Mouse (Mus musculus) urinary bladder, postnatal 25 days (tissue): ENCODE measurements around the gene Banf2.

ENCODE experiments used
- DNase-seq: peaks from one replicate; pipeline ENCODE4 v3.0.0; 2022; ENCODE audit warnings: low spot score

The Banf2 gene

GRCm38 (mm10) chr2:144032664-144033063 is at the start of gene Banf2:
TSS of gene Banf2 (plus strand) at chr2:144033059.
- no peak for DNase-seq

DNA sequence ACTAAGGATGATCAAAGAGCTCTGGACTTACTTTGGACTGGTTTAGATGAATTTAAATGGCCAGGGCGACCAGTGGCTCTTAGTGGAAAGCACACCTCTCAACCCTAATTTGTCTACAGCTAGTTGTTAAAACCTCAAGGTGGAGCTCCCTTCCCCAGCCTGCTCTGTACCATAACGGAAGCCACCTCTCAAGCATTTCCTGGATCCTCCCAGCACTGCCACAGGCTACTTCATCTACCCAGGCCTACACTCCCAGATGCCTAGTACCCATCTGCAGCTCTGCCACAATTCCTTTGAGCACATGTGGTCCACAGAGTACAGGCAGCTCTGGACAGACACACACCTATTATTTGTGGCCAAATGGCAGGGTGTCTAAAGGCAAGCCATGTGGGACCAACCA is 49.4 kb upstream of the Banf2 start:
- DNase-seq: no peak

GRCm38 (mm10) chr2:143987485-143987884 is 45.4 kb upstream of the Banf2 start:
- no peak for DNase-seq

DNA sequence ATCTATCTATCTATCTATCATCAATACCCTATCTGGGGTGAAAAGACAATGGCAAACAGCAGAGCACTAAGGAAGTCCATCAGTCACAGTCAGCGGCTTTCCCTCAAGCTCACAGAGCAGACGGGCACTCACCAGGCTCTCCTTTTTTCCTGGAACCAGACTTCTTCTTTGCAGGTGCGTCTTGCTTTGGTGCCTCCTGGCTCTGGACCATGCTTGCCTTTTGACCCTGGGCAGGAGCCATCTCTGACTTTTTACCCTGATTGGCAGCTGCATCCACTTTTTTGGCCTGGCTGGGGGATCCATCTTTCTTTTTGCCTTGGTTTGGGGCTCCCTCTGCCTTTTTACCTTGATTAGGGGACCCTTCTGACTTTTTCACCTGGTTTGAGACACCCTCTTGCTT is 44.8 kb upstream of the Banf2 start:
- DNase-seq: no peak

DNA sequence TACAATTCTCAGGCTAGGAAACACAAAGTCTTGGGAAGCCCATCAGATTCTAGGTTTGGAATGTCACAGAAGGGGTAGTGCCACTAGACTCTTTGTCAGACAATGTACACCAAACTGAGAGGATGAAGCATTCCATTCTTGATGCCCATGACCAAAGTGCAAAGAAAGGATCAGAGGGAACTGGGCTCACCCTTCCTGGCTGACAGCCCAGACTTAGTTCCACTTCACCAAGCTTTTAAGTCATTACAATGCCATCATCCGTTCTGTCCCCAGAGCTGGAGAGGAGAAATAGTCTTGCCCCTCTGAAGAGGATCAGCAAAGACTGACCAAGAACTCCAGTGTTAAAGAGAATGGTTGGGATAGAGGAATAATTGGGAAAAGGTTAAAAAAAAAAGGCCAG is 41.9 kb upstream of the Banf2 start:
- DNase-seq: no peak

DNA sequence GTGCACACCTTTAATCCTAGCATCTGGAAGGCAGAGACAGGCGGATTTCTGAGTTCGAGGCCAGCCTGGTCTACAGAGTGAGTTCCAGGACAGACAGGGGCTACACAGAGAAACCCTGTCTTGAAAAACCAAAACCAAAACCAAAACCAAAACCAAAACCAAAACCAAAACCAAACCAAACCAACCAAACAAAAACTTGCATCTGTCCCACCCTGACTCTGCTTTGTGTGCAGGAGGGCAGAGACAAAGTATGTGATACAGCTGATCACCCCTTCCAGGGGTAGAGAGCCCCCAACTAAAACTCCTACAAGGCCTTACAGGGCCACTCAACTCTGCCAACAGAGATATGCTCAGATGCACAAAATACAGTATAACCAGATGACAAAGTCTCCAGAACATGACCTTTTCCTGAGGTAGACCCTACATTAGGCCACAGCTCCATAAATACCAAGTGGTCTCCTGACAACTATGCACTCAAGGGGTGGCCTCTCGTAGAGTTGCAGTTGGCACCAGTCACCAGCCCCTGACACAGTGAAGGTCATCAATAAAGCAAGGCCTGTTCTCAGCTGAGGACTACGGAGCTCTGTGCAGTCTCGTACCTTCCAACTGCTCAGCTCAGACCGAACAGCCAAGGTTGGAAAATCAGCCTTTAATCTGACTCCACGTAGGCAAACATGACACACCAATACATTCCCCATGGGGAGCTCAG is 40.7 kb upstream of the Banf2 start:
- no peak for DNase-seq

- no peak for DNase-seq
Observed at GRCm38 (mm10) chr2:143992977-143993376, 39.9 kb upstream of the Banf2 start.

DNA sequence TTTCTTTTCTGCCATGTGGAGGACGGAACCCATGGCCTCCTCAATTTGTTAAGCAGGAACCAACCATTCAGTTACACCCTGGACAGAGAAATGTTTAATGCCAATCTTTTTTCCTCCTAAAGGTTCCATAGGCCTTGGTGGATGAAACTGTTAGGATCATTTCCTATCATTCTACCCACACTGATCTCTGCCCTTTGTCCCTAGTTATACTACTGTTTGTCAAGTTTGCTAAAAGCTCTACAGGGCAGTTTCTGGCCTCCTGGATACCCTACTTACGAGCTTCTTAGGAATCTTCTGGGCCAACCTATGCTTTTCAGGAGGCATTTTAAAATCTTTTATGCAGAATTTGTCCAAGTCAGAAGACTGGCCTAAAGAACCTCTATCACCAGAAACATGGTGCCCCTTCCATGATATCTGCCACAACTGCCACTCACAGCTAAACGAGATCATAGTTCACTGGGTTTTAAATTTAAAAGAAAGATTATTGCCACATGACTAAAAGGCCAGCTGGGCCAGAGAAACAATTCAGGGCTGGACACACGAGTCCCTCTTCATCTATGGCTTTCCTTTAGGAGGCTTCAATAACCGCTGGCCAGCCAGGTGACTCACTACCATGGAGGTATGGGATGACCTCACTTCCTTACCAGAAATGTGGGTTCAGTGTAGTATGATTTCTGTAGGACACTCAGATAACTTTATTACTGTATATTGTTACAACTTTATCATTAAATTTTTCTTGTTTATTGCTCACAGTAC is 30.5 kb upstream of the Banf2 start:
- no peak for DNase-seq

GRCm38 (mm10) chr2:144003544-144003943 is 29.3 kb upstream of the Banf2 start:
- no peak for DNase-seq

DNA sequence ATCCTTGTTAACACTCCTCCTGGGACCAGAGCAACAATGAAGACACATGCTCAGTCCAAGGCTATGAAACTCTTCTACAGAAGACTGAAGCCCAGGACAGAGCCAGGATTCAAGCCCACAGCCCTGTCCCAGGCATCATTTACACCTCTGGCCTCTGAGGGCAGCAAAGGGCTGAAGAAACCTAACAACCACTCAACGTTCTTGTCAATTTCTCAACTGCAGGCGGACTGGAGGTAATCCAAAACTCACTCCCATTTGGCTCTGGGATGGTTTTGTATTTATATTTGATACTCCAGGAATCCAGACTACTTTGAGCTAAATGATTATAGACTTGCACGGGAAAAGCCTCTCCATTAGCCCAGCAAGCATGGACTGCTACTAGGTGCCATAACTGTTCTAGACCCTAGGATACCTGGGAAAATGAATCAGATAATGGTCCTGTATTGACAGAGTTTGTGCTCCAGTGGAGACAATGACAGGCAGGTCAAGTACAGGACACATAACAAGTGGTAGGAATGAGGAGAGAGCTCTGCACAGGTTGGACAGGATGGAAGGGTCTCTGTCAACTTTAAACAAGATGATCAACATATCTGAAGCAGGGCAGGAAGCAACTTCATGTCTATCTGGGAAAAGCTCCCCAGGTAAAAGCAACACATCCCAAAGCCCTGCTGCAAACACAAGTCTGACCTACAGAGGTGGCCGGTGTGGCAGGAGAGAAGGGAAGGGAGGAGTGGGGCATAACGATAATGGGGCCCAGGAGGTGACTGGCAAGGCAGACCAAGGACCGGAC is 27.5 kb upstream of the Banf2 start:
- DNase-seq: no peak

GRCm38 (mm10) chr2:144006686-144007085 is 26.2 kb upstream of the Banf2 start:
- no peak for DNase-seq

GRCm38 (mm10) chr2:144007211-144007610 is 25.6 kb upstream of the Banf2 start:
- no peak for DNase-seq

DNA sequence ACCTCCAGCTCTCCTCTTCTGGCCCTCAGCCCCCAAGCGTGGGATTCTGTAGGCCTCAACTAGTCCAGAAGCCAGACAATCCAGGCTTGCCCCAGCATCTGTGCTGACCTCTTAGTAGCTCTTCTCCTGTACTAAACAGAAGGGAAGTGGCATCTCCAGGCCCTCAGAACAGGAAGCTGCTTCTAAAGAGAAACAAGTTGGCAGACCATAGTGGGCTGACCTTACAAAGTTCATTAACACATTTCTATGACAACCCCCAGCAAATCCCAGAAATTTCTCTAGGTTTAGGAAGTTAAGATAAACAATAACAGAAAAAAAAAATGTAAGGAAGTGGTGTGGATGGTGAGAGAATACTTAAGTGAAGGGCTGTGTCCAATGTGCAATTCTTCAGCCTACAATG is 23.8 kb upstream of the Banf2 start:
- no peak for DNase-seq

DNA sequence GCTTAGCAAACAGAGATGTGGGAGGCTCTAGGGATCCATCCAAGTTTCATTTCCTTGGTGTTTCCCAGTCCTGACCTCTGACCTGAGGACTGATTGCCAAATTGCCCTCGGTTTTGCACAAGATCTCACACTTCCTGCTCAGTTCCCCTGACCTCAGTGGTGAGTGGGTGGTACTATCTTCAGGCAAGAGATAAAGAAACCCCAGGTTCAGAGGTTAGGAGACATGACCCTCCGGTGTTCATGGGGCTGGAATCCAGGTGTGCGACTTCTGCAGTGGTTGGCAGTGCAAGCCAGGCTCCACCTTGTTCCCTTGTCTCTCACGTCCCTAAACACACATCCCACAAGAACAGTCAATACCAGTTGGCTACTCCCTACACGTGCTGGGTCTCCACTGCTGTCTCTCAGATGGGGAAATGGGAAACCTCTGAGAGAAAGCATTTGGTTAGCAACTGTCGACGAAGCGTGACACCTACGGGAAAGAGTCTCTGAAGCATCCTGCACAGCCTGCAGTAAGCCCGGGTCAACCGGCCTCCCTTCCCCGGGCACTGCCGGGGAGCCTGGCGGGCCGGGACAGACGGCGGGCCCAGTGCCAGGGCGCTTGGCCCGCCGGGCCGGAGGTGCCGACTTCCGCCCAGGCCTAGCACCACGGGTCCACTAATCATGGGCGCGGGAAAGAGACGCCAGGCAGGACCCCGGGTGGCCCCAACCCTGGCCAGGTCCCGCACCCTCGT is 23.1 kb upstream of the Banf2 start:
- peak; percentile 30 for DNase-seq

- peak; percentile 85 for DNase-seq
Observed at GRCm38 (mm10) chr2:144010282-144011044, 22.4 kb upstream of the Banf2 start.

DNA sequence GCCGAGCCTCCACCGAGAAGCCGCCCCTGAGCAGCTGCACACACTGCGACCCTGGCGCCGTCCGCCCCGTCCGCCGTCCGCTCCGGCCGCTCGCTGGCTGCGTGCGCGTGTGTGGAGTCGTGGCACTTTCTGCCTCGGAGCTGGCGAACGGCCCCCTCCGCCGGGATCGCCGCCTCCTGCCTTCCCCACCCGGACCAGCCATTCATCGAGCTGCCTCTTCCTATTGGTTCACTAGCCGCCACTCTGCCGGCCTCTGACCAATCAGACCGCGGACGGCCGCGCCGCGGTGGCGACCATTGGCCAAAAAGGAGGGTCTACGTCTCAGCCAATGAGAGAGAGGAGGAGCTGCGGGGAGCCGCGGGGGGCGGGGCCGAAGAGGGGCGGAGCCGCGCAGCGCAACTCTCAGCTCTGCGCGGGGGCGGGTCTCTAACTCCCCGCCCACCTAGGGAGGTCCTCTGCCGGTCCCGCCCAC is 21.7 kb upstream of the Banf2 start, which contains the start of gene Rrbp1:
TSS of gene Rrbp1 (minus strand) at position 184 of the 472 bp plus-strand sequence.
- peak; percentile 95 for DNase-seq

DNA sequence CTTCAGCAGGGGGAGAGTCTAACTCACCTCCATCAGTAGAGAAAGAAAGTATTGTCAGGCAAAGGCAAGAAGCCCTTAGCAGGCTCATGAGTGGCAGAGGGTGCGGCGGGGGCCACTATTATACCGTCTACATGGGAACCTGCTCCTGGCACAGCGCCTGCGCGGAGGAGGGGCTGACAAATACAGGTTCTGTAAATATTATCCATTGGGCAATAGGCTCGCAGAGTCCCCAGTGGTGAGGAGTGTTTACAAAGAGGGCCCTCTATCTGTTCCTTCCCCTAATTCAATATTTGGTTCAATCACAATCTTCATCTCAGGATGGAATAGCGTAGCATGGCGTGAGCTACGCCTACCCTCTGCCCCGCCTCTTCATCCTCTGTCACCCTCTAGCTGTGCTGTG is 18.8 kb upstream of the Banf2 start:
- no peak for DNase-seq

DNA sequence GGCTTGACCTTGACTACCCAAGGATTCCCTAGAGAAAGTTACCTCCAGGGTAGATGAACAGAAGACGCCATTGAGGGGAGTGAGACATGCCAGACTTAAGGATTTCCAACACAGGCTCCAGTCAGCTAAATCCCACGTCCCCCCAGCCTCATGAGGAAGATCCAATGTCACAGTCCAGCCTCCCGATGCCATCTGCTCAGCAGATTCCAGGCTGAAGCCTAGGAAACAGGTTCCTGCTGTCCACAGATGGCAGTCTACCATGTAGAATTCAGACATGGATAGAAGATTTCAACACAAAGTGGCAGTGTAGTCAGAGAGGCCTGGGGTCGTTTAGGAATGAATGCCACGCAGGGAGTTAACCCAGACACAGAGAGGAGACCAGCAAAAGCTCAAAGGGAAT is 18.4 kb upstream of the Banf2 start:
- DNase-seq: no peak

DNA sequence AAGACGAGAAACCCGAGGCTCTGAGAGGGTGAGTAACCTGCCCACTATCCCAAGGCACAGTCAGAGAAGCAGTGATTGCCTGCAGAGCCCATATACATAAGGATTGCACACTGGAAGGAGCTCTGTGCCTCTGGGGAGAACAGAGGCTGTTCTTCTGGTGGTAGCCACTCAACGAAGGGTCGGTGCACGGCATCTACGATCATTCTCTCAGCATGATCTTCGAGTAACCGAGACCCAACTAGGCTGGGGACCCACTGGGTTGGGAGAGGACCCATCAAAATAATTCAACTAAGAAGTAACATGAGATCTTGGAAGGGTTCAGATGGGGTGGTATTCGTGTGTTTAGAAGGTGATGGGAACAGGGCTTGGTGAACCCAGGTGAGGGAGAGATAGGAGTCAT is 17.0 kb upstream of the Banf2 start:
- DNase-seq: no peak

GRCm38 (mm10) chr2:144019971-144020370 is 12.9 kb upstream of the Banf2 start:
- no peak for DNase-seq

DNA sequence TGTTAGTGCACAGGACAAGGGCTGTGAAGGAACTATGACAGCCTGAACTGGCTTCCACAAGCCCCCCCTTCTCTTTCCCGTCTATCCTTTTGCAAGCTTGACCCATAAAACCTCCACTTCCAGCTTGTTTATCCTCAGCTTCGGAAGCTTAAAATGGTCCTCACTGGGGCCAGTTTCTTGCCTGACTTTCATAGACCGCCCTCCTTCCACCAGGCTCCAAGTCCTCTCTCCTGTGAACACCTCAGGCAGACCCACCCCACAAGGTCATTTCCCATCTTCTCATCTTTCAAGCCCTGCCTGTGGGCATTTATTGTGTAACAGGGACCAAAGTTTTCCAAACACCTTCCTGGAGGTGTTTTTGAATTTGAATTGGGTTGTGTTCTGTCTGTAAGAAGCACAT is 10.4 kb upstream of the Banf2 start:
- no peak for DNase-seq
